Mouse (Mus musculus): ENCODE results near the gene Dpf3. TPM values are rescaled to one million over a fixed set of nuclear protein-coding genes. Genes with fewer than 3 reads are reported as not detected.

Gene Dpf3
- polyA plus RNA-seq, 1 experiment = 26.0 TPM

DNA sequence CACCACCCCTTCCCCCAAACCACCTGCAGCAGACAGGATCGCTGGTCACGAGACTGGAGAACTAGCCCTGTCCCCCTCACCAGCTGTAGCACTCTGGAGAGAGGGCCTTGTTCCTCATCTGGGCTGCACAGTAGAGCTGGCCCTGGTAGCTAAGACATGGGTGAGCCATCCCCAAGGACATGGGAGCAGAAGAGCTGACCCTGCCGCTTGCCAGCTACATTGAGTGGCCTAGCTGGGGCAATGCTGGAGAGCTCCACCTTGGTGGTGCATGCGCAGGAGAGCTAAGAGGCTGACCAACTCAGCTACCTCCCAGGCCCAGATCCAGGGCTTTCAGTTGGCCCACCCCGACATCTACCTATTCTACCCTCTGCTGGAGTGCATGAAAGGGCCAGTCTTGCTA, 67.2 kb downstream of the Dpf3 start:
- H3K36me3 ChIP-seq (ENCODE audit: control insufficient read depth, insufficient read depth, low read length) = no peaks in the 10 kb centered on the region
- H3K4me1 ChIP-seq (ENCODE audit: control insufficient read depth, insufficient read depth, low read length) = no peaks in the 10 kb centered on the region
- no peaks in the 10 kb centered on the region for H3K27me3 ChIP-seq (ENCODE audit: control insufficient read depth, insufficient read depth, low read length)
- no peak overlapping the region for H3K27ac ChIP-seq (ENCODE audit: control insufficient read depth, insufficient read depth, low read depth, low read length)
- no peak overlapping the region for H3K4me3 ChIP-seq (ENCODE audit: control insufficient read depth, low read depth, low read length)
- no peak for TF ChIP-seq POLR2A (IDR thresholded peaks at IDR 0.05; ENCODE audit: control insufficient read depth, low read depth, low read length)
- no peak for TF ChIP-seq CTCF (IDR thresholded peaks at IDR 0.05; ENCODE audit: control insufficient read depth, insufficient read depth, insufficient replicate concordance, low read depth, low read length)

GRCm38 (mm10) chr12:83415207-83415606, 72.3 kb downstream of the Dpf3 start:
- TF ChIP-seq CTCF (IDR thresholded peaks at IDR 0.05; ENCODE audit: control insufficient read depth, insufficient read depth, insufficient replicate concordance, low read depth, low read length) = no peak
- TF ChIP-seq POLR2A (IDR thresholded peaks at IDR 0.05; ENCODE audit: control insufficient read depth, low read depth, low read length) = no peak
- Histone ChIP-seq H3K27me3 (ENCODE audit: control insufficient read depth, insufficient read depth, low read length) (no peaks in the 10 kb centered on the region), H3K4me3 (ENCODE audit: control insufficient read depth, low read depth, low read length) (no peak overlapping the region), H3K27ac (ENCODE audit: control insufficient read depth, insufficient read depth, low read depth, low read length) (no peak overlapping the region), H3K36me3 (ENCODE audit: control insufficient read depth, insufficient read depth, low read length) (no peaks in the 10 kb centered on the region), H3K4me1 (ENCODE audit: control insufficient read depth, insufficient read depth, low read length) (peaks cover 6% of the 10 kb centered on the region; the same call in 1 of the 2 replicates)

DNA sequence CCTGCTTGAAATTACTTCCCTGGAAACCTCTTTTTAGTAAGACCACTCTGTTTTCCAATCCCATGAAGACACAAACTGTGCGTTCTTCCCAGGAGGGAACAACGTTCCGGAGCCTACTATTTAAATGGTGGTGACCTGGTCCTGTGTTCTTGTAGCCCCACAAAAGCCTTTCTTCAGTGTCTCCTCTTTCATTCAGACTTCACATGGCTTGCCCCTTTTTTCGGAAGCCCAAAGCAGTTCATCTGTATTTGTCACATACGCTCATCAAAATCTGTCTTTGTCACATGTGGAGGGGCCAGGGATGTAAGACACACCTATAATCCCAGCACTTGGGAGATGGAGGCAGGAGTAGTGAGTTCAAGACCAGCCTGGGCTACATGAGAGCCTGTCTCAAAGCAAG, 73.8 kb downstream of the Dpf3 start:
- no peak for TF ChIP-seq POLR2A (IDR thresholded peaks at IDR 0.05; ENCODE audit: control insufficient read depth, low read depth, low read length)
- TF ChIP-seq CTCF (IDR thresholded peaks at IDR 0.05; ENCODE audit: control insufficient read depth, insufficient read depth, insufficient replicate concordance, low read depth, low read length) = no peak
- Histone ChIP-seq H3K36me3 (ENCODE audit: control insufficient read depth, insufficient read depth, low read length) (no peaks in the 10 kb centered on the region), H3K4me1 (ENCODE audit: control insufficient read depth, insufficient read depth, low read length) (peaks cover 6% of the 10 kb centered on the region), H3K27ac (ENCODE audit: control insufficient read depth, insufficient read depth, low read depth, low read length) (no peak overlapping the region), H3K4me3 (ENCODE audit: control insufficient read depth, low read depth, low read length) (no peak overlapping the region), H3K27me3 (ENCODE audit: control insufficient read depth, insufficient read depth, low read length) (no peaks in the 10 kb centered on the region)

DNA sequence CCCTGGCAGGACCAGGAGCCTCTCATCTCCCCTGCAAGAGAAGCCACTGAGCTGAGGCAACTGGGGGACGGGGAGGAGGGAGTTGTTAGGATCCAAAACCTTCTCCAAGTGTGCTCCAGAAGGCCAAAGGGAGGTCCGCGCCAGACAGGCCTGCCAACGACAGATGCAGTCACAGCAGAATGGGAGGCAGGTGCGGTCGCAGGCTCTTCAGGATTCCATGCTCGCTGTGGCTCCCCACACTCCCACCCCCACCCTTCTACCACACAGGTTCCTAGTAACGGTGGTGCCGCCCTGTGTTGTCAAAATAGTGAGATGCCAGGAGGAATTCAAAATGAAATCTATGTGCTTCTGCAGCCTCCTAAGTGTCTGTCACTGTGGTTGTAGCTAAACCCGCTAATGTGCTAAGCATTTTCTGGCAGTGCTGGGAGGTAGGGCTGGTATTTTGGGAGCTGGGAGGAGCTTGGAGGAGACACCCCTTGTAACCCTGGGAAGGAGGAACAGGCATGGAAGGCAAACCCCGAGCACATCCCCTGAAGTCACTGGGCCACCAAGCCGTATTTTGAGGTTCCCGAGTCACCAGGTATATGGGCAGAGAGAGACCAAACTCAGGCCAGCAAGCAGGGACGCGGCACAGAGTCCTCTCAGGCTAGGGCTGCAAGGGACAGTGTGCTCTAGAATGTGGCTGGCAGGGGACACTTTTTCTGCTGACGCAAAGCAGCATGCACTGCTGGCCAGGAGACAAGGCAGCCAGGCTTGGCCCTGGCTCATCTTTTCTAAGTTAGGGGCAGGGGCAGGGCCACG, 75.6 kb downstream of the Dpf3 start:
- Histone ChIP-seq H3K27me3 (ENCODE audit: control insufficient read depth, insufficient read depth, low read length) (no peaks in the 10 kb centered on the region), H3K4me3 (ENCODE audit: control insufficient read depth, low read depth, low read length) (no peak overlapping the region), H3K4me1 (ENCODE audit: control insufficient read depth, insufficient read depth, low read length) (peaks cover 6% of the 10 kb centered on the region), H3K36me3 (ENCODE audit: control insufficient read depth, insufficient read depth, low read length) (no peaks in the 10 kb centered on the region), H3K27ac (ENCODE audit: control insufficient read depth, insufficient read depth, low read depth, low read length) (no peak overlapping the region)
- no peak for TF ChIP-seq CTCF (IDR thresholded peaks at IDR 0.05; ENCODE audit: control insufficient read depth, insufficient read depth, insufficient replicate concordance, low read depth, low read length)
- no peak for TF ChIP-seq POLR2A (IDR thresholded peaks at IDR 0.05; ENCODE audit: control insufficient read depth, low read depth, low read length)

DNA sequence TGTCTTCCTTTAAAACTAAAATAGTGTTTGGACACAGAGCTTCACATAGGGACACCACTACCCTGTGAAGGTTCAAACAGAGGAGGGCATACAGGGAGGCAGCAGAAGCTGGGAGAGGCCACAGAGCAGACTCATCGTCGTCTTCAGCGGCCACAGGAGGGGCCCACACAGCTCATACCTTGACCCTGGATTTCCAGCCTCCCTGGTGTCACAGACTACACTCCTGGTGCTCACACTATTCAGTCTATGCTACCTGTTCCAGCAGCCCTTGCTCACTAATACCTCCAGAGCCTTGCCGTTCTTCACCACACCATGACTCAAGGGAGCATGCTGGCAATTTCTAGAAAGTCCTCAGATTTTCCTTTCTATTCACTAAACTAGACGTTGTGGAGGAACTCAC, 76.5 kb downstream of the Dpf3 start:
- TF ChIP-seq CTCF (IDR thresholded peaks at IDR 0.05; ENCODE audit: control insufficient read depth, insufficient read depth, insufficient replicate concordance, low read depth, low read length) (no peak), POLR2A (IDR thresholded peaks at IDR 0.05; ENCODE audit: control insufficient read depth, low read depth, low read length) (no peak)
- no peaks in the 10 kb centered on the region for H3K36me3 ChIP-seq (ENCODE audit: control insufficient read depth, insufficient read depth, low read length)
- H3K4me1 ChIP-seq (ENCODE audit: control insufficient read depth, insufficient read depth, low read length) = peaks cover 10% of the 10 kb centered on the region
- H3K27ac ChIP-seq (ENCODE audit: control insufficient read depth, insufficient read depth, low read depth, low read length) = no peak overlapping the region
- H3K4me3 ChIP-seq (ENCODE audit: control insufficient read depth, low read depth, low read length) = no peak overlapping the region
- no peaks in the 10 kb centered on the region for H3K27me3 ChIP-seq (ENCODE audit: control insufficient read depth, insufficient read depth, low read length)

DNA sequence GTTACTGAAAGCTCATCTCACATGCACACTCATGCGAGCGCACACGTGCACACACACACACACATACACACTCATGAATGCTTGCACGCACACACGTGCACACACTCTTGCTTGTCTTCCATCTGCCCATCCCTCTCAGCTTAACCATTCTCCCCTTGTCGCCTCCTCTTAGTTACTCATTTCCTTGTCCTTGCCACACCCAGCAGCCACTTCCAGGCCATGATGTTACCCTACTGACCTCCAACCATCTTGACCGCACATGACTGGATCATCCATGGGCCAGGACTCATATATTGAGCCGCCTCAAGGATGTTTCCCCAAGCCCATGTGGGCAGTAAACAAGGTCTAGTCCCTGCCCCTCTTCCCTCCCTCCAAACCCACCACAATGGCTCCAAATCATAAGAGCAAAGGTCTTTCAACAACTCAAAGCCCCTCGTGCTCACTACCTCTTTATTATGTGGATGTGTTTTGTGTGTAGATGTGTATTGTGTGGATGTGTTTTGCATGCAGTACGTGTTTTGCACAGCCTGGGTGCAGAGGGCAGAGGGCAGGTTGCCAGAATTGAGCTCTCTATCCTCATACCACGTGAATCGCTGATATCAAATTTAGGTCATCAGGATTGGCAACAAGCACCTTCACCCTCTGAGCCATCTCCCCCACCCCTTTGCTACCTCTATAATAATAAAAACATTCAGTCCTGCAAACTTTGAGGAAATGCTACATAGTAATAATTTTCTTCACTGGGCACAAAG, 82.0 kb downstream of the Dpf3 start:
- H3K36me3 ChIP-seq (ENCODE audit: control insufficient read depth, insufficient read depth, low read length) = no peaks in the 10 kb centered on the region
- TF ChIP-seq CTCF (IDR thresholded peaks at IDR 0.05; ENCODE audit: control insufficient read depth, insufficient read depth, insufficient replicate concordance, low read depth, low read length) (no peak), POLR2A (IDR thresholded peaks at IDR 0.05; ENCODE audit: control insufficient read depth, low read depth, low read length) (no peak)
- peak overlapping the region; percentile 55 for H3K27ac ChIP-seq (ENCODE audit: control insufficient read depth, insufficient read depth, low read depth, low read length)
- H3K4me1 ChIP-seq (ENCODE audit: control insufficient read depth, insufficient read depth, low read length) = peaks cover 11% of the 10 kb centered on the region
- H3K27me3 ChIP-seq (ENCODE audit: control insufficient read depth, insufficient read depth, low read length) = no peaks in the 10 kb centered on the region
- no peak overlapping the region for H3K4me3 ChIP-seq (ENCODE audit: control insufficient read depth, low read depth, low read length)

GRCm38 (mm10) chr12:83402270-83402669, 85.2 kb downstream of the Dpf3 start:
- peaks cover 11% of the 10 kb centered on the region for H3K4me1 ChIP-seq (ENCODE audit: control insufficient read depth, insufficient read depth, low read length)
- TF ChIP-seq POLR2A (IDR thresholded peaks at IDR 0.05; ENCODE audit: control insufficient read depth, low read depth, low read length) (no peak), CTCF (IDR thresholded peaks at IDR 0.05; ENCODE audit: control insufficient read depth, insufficient read depth, insufficient replicate concordance, low read depth, low read length) (no peak)
- no peaks in the 10 kb centered on the region for H3K27me3 ChIP-seq (ENCODE audit: control insufficient read depth, insufficient read depth, low read length)
- H3K4me3 ChIP-seq (ENCODE audit: control insufficient read depth, low read depth, low read length) = no peak overlapping the region
- H3K27ac ChIP-seq (ENCODE audit: control insufficient read depth, insufficient read depth, low read depth, low read length) = no peak overlapping the region
- no peaks in the 10 kb centered on the region for H3K36me3 ChIP-seq (ENCODE audit: control insufficient read depth, insufficient read depth, low read length)

All from testis, adult 2 months (tissue).